Mouse (Mus musculus) kidney, embryonic 14.5 days (tissue): ENCODE results near the gene Spats2. TPM values are rescaled to one million over a fixed set of nuclear protein-coding genes. Genes with fewer than 3 reads are reported as not detected.
"Not testable (repeated sequence)": the region's sequence is repeated elsewhere in the genome, so short reads cannot be mapped to it uniquely, and the experiment has no call there.

Source experiments
- ATAC-seq: fragments of 200-750 bp; cut with Nextera tagmentation; 2 replicates; pipeline ENCODE4 v1.8.0; 2017; ENCODE audit warnings: moderate number of reproducible peaks, mild to moderate bottlenecking, moderate TSS enrichment, moderate library complexity; ENCODE audit not compliant: low FRiP score, low TSS enrichment
- H3K27ac ChIP-seq: fragments of 300-500 bp; sonication (generic); 2 replicates; pipeline ENCODE4 v1.5.1; 2014; ENCODE audit warnings: low read depth, mild to moderate bottlenecking, low read length, moderate library complexity, mixed read lengths
- H3K27me3 ChIP-seq: fragments of 300-500 bp; sonication (generic); 2 replicates; pipeline ENCODE4 v1.6.1; 2014; ENCODE audit warnings: mild to moderate bottlenecking, low read length; ENCODE audit not compliant: control insufficient read depth, insufficient read depth
- H3K36me3 ChIP-seq: fragments of 300-500 bp; sonication (generic); 2 replicates; pipeline ENCODE4 v1.6.1; 2014; ENCODE audit warnings: low read length, mixed read lengths; ENCODE audit not compliant: control insufficient read depth, insufficient read depth
- H3K4me1 ChIP-seq: fragments of 300-500 bp; sonication (generic); 2 replicates; pipeline ENCODE4 v1.6.1; 2014; ENCODE audit warnings: low read length, mixed read lengths; ENCODE audit not compliant: control insufficient read depth, insufficient read depth
- H3K4me2 ChIP-seq: fragments of 300-500 bp; sonication (generic); replicated peaks from 2 replicates; pipeline ENCODE4 v1.6.1; 2014; ENCODE audit warnings: low read depth, mild to moderate bottlenecking, low read length
- H3K4me3 ChIP-seq: fragments of 300-500 bp; sonication (generic); 2 replicates; pipeline ENCODE4 v1.5.1; 2014; ENCODE audit warnings: mild to moderate bottlenecking, low read length
- H3K9ac ChIP-seq: fragments of 300-500 bp; sonication (generic); 2 replicates; pipeline ENCODE4 v1.6.1; 2014; ENCODE audit warnings: low read depth, mild to moderate bottlenecking, low read length, moderate library complexity
- H3K9me3 ChIP-seq: fragments of 300-500 bp; sonication (generic); 2 replicates; pipeline ENCODE4 v1.6.1; 2016; ENCODE audit warnings: low read length; ENCODE audit not compliant: control insufficient read depth
- WGBS: fragments of 180-500 bp; shearing (Covaris S2); extraction: QIAGEN DNeasy Blood & Tissue Kit; methylation state at CpG from one replicate; pipeline ENCODE4 v1.1.7; 2014; 5-methylcytosine and 5-hydroxymethylcytosine counted together
- polyA plus RNA-seq: library from polyadenylated mRNA; unstranded; fragments of >200 nt; fragmentation: Nextera tagmentation; extraction: Ambion mirVana; gene quantifications from 2 replicates; pipeline ENCODE4 v1.2.1, GENCODE M21; 2014

Gene Spats2
- polyA plus RNA-seq, 1 experiment from 2014 or later = 55.2 TPM

GRCm38 (mm10) chr15:99252381-99253174, 126.9 kb downstream of the Spats2 start:
- WGBS = 2% methylated on average over 22 of the region's 22 CpGs
- H3K4me3 ChIP-seq = peak overlapping the region; percentile 69
- peaks cover 29% of the 10 kb centered on the region for H3K4me1 ChIP-seq
- ATAC-seq = peak; percentile 42
- peak overlapping the region; percentile 74 for H3K9ac ChIP-seq
- peak overlapping the region; percentile 98 for H3K27ac ChIP-seq
- H3K9me3 ChIP-seq = no peaks in the 10 kb centered on the region
- peak overlapping the region; percentile 60 for H3K4me2 ChIP-seq
- H3K36me3 ChIP-seq = peaks cover 13% of the 10 kb centered on the region; the same call in 1 of the 2 replicates
- H3K27me3 ChIP-seq = no peaks in the 10 kb centered on the region

- H3K27me3 ChIP-seq, ATAC-seq, H3K9ac ChIP-seq, H3K9me3 ChIP-seq, H3K36me3 ChIP-seq: not testable (repeated sequence)
- Histone ChIP-seq H3K4me1 (peaks cover 29% of the 10 kb centered on the region), H3K4me2 (peak overlapping the region; percentile 60), H3K4me3 (peak overlapping the region; percentile 69), H3K27ac (peak overlapping the region; percentile 98)
- 47% methylated on average over 2 of the region's 2 CpGs for WGBS
Measured at GRCm38 (mm10) chr15:99253175-99253479, 127.4 kb downstream of the Spats2 start.

GRCm38 (mm10) chr15:99253772-99254171, 128.1 kb downstream of the Spats2 start:
- no peak overlapping the region for H3K9ac ChIP-seq
- no peak for ATAC-seq
- no peaks in the 10 kb centered on the region for H3K9me3 ChIP-seq
- H3K27ac ChIP-seq = peak overlapping the region; percentile 3; the same call in 1 of the 2 replicates
- 0 out of 2 replicates have a peak, but pooled peaks cover 2% of the 10 kb centered on the region for H3K36me3 ChIP-seq
- H3K4me1 ChIP-seq = peaks cover 28% of the 10 kb centered on the region
- H3K27me3 ChIP-seq = no peaks in the 10 kb centered on the region
- H3K4me2 ChIP-seq = no peak overlapping the region
- 64% methylated on average over 6 of the region's 6 CpGs for WGBS
- H3K4me3 ChIP-seq = no peak overlapping the region

- ATAC-seq = no peak
- 85% methylated on average over 2 of the region's 2 CpGs for WGBS
- Histone ChIP-seq H3K27ac (no peak overlapping the region; the same call in 1 of the 2 replicates), H3K9me3 (no peaks in the 10 kb centered on the region), H3K9ac (no peak overlapping the region), H3K4me3 (no peak overlapping the region), H3K27me3 (no peaks in the 10 kb centered on the region), H3K4me2 (no peak overlapping the region), H3K4me1 (peaks cover 23% of the 10 kb centered on the region; the same call in 1 of the 2 replicates), H3K36me3 (no peaks in the 10 kb centered on the region)
Measured at GRCm38 (mm10) chr15:99254477-99255005, 128.8 kb downstream of the Spats2 start.

GRCm38 (mm10) chr15:99255241-99255749, 129.6 kb downstream of the Spats2 start:
- Histone ChIP-seq H3K4me1 (peaks cover 26% of the 10 kb centered on the region; the same call in 1 of the 2 replicates), H3K4me2 (no peak overlapping the region), H3K4me3 (no peak overlapping the region), H3K9ac (no peak overlapping the region), H3K36me3 (no peaks in the 10 kb centered on the region), H3K9me3 (no peaks in the 10 kb centered on the region), H3K27ac (no peak overlapping the region), H3K27me3 (no peaks in the 10 kb centered on the region)
- 91% methylated on average over 6 of the region's 6 CpGs for whole genome bisulfite sequencing
- ATAC-seq = no peak

- no peaks in the 10 kb centered on the region for H3K27me3 ChIP-seq
- 0 out of 2 replicates have a peak, but pooled peaks cover 10% of the 10 kb centered on the region for H3K4me1 ChIP-seq
- H3K36me3 ChIP-seq = no peaks in the 10 kb centered on the region
- peak; percentile 68; the same call in 1 of the 2 replicates for ATAC-seq
- WGBS = 61% methylated on average over 8 of the region's 8 CpGs
- H3K4me3 ChIP-seq = no peak overlapping the region
- 0 out of 2 replicates have a peak overlapping the region, but pooled peaks have one; percentile 39 for H3K27ac ChIP-seq
- H3K9me3 ChIP-seq = no peaks in the 10 kb centered on the region
- peak overlapping the region; percentile 27 for H3K4me2 ChIP-seq
- H3K9ac ChIP-seq = no peak overlapping the region
Measured at GRCm38 (mm10) chr15:99259167-99259729, 133.5 kb downstream of the Spats2 start.

- 0 out of 2 replicates have a peak overlapping the region, but pooled peaks have one; percentile 39 for H3K27ac ChIP-seq
- 2% methylated on average over 7 of the region's 10 CpGs for WGBS
- ATAC-seq = peak; percentile 67
- peak overlapping the region; percentile 40 for H3K4me2 ChIP-seq
- H3K9me3 ChIP-seq = no peaks in the 10 kb centered on the region
- no peaks in the 10 kb centered on the region for H3K27me3 ChIP-seq
- H3K9ac ChIP-seq = no peak overlapping the region
- peak overlapping the region; percentile 28; the same call in 1 of the 2 replicates for H3K4me3 ChIP-seq
- H3K4me1 ChIP-seq = 0 out of 2 replicates have a peak, but pooled peaks cover 5% of the 10 kb centered on the region
- H3K36me3 ChIP-seq = no peaks in the 10 kb centered on the region
Measured at GRCm38 (mm10) chr15:99259730-99260252, 134.1 kb downstream of the Spats2 start.

- no peaks in the 10 kb centered on the region for H3K27me3 ChIP-seq
- no peaks in the 10 kb centered on the region for H3K9me3 ChIP-seq
- 12% methylated on average over 10 of the region's 10 CpGs for WGBS
- H3K4me2 ChIP-seq = no peak overlapping the region
- H3K27ac ChIP-seq = no peak overlapping the region
- no peak for ATAC-seq
- H3K4me1 ChIP-seq = 0 out of 2 replicates have a peak, but pooled peaks cover 5% of the 10 kb centered on the region
- H3K36me3 ChIP-seq = no peaks in the 10 kb centered on the region
- H3K9ac ChIP-seq = no peak overlapping the region
- H3K4me3 ChIP-seq = no peak overlapping the region
Measured at GRCm38 (mm10) chr15:99262702-99263101, 137.0 kb downstream of the Spats2 start.
